Mouse (Mus musculus) lung, postnatal 0 days (tissue): ENCODE data around the gene Vps45.

Experiments used
- CTCF ChIP-seq: IDR thresholded peaks from 2 replicates; pipeline ENCODE4 v1.5.1; 2016; ENCODE audit warnings: antibody characterized with exemption, mild to moderate bottlenecking
- EP300 ChIP-seq: IDR thresholded peaks from 2 replicates; pipeline ENCODE4 v1.6.1; 2016; ENCODE audit warnings: antibody characterized with exemption, mild to moderate bottlenecking, control low read depth

DNA sequence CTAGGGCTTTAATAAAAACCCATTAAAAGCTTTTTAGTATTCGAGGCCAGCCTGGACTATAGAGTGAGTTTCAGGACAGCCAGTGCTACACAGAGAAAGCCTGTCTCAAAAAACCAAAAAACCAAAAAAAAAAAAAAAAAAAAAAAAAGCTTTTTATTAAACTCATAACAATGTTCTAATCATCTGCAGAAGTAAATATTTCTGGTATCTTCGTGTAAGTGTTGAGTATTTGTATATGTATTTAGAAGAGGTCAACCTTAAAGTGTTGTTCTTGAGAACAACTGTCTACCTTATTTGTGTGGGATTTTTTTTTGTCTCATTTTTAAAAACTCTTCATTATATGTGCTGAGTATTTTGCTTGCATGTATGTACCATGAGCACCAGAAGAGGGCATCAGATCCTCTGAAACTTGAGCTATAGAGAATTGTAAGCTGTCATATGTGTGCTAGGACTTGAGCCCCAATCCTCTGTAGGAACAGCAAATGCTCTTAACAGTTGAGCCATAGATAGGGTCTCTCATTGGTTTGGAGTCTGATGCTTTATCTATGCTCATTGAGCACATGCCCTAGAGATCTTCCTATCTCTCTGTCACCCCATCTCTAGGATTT lies 31.7 kb upstream of the Vps45 start:
- TF ChIP-seq EP300, result no peak
- TF ChIP-seq CTCF, result peak; percentile 67
